Comparison of ENCODE assay signal across 16 mouse cellular contexts in the genomic region with DNA sequence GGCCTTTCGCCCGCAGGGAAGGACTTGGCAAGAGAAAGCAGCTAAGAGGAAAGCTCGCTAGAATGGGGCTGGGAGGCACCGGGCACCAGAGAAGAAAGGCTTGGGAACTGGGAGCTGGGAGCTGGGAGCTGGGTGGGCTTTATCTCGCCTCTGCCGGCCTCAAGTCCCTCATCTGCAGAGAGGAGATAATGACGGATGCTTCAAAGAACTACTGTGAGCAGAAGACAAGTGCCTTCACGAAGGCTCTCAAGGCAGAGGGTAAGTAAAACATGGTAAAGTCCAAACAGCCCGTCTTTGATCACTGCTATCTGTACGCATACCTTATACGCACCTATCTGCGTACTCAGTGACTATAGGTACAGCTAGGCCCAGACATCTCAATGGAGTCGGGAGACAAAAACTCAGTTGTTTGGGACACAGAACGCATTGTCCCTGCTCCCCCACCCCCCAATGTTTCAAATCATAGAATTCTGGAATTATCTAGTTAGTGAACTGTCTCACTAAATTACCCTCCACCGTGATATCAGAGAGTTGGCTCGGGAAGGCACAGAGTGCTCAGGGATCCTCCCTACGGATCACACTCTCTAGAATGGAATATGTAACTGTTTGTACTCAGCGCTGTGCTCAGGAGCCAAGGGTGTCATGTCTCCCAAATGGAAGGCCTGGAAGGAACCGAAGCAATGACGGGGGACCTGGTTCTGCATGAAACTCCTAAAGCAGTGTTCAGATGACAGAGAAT. TPM values are rescaled to one million over a fixed set of nuclear protein-coding genes. Genes with fewer than 3 reads are reported as not detected.
DNase-seq lines count a peak whose midpoint lies in the region; ATAC-seq and TF ChIP-seq lines count a peak whose summit lies in the region.
"Had no signal": no experiment of that assay in that cellular context is flagged by ENCODE, and none has a peak within 500 bp of the region (broad histone marks: within the 10 kb centered on the region; RNA-seq: fewer than 3 reads in every experiment).

No protein-coding gene starts in this region.

- peak; percentile 90 for DNase-seq in heart, embryonic 10.5 days (ENCODE audit: low spot score)
- no peak for DNase-seq in heart, postnatal 36 days
- DNase-seq in stomach, postnatal 0 days (ENCODE audit: low spot score), result no peak
- peak; percentile 92 for DNase-seq in liver, embryonic 13.5 days
- peak; percentile 46 for DNase-seq in testis, postnatal 14 days (ENCODE audit: low spot score)
- no peak for DNase-seq in left cerebral cortex, postnatal 36 days (ENCODE audit: low spot score in 2 of 2)
- DNase-seq in lung, postnatal 4 days, result no peak
- DNase-seq: adrenal gland, adult 8-10 months; B cell, adult 2 months; cerebellum, adult 9-11 months; gastrocnemius, adult 2 months; midbrain, embryonic 14.5 days; right cerebral cortex, postnatal 14 days had no signal

- H3K4me3 ChIP-seq in heart, embryonic 10.5 days, result peak overlapping the region; percentile 22
- no peak overlapping the region for H3K4me3 ChIP-seq in stomach, embryonic 14.5 days (ENCODE audit: low read depth, low read length)
- no peak overlapping the region for H3K4me3 ChIP-seq in stomach, postnatal 0 days (ENCODE audit: low read depth, low read length)
- peak overlapping the region; percentile 44 for H3K4me3 ChIP-seq in liver, embryonic 13.5 days (replicated peaks)
- H3K4me3 ChIP-seq: gastrocnemius, adult 2 months had no signal

- peak; percentile 70; the same call in 1 of the 2 replicates for ATAC-seq in stomach, embryonic 14.5 days (ENCODE audit: insufficient number of reproducible peaks, insufficient read depth, low FRiP score, low read depth)
- ATAC-seq in stomach, postnatal 0 days (ENCODE audit: low FRiP score, low TSS enrichment), result no peak
- peak; percentile 94 for ATAC-seq in liver, embryonic 13.5 days (ENCODE audit: low read depth)
- ATAC-seq: Patski had no signal

- no peak overlapping the region for H3K9ac ChIP-seq in stomach, embryonic 14.5 days (replicated peaks; ENCODE audit: low read depth, low read length)
- no peak overlapping the region for H3K9ac ChIP-seq in stomach, postnatal 0 days (ENCODE audit: low read length)
- H3K9ac ChIP-seq in liver, embryonic 13.5 days, result peak overlapping the region; percentile 69

- H3K27ac ChIP-seq in heart, embryonic 10.5 days, result peak overlapping the region; percentile 70
- H3K27ac ChIP-seq in stomach, embryonic 14.5 days (ENCODE audit: low read length), result no peak overlapping the region
- no peak overlapping the region for H3K27ac ChIP-seq in stomach, postnatal 0 days (replicated peaks)
- H3K27ac ChIP-seq in liver, embryonic 13.5 days, result peak overlapping the region; percentile 99
- H3K27ac ChIP-seq: gastrocnemius, adult 2 months had no signal

- H3K9me3 ChIP-seq in heart, embryonic 10.5 days, result no peaks in the 10 kb centered on the region
- H3K9me3 ChIP-seq in stomach, embryonic 14.5 days (ENCODE audit: control insufficient read depth, low read depth, low read length), result no peaks in the 10 kb centered on the region
- H3K9me3 ChIP-seq in stomach, postnatal 0 days (ENCODE audit: control insufficient read depth, low read length), result no peaks in the 10 kb centered on the region
- no peaks in the 10 kb centered on the region for H3K9me3 ChIP-seq in liver, embryonic 13.5 days (replicated peaks)

- intact Hi-C loops in heart, postnatal 36 days (cut with DNase I), result no loop called here
- intact Hi-C loops in left cerebral cortex, postnatal 36 days (cut with DNase I), result no loop called here

- no peak for TF ChIP-seq CTCF in stomach, postnatal 0 days (IDR thresholded peaks at IDR 0.05; ENCODE audit: low read depth)

- no peaks in the 10 kb centered on the region for H3K27me3 ChIP-seq in heart, embryonic 10.5 days (ENCODE audit: insufficient read depth, poor library complexity, severe bottlenecking)
- no peaks in the 10 kb centered on the region for H3K27me3 ChIP-seq in stomach, embryonic 14.5 days (ENCODE audit: control insufficient read depth, insufficient read depth, low read length)
- no peaks in the 10 kb centered on the region for H3K27me3 ChIP-seq in stomach, postnatal 0 days (ENCODE audit: control insufficient read depth, insufficient read depth, low read length)
- H3K27me3 ChIP-seq in liver, embryonic 13.5 days, result no peaks in the 10 kb centered on the region

- peaks cover 72% of the 10 kb centered on the region for H3K4me1 ChIP-seq in heart, embryonic 10.5 days
- H3K4me1 ChIP-seq in stomach, embryonic 14.5 days (ENCODE audit: control insufficient read depth, insufficient read depth, low read length), result no peaks in the 10 kb centered on the region
- H3K4me1 ChIP-seq in stomach, postnatal 0 days (replicated peaks; ENCODE audit: control insufficient read depth, insufficient read depth), result no peaks in the 10 kb centered on the region
- peaks cover 97% of the 10 kb centered on the region for H3K4me1 ChIP-seq in liver, embryonic 13.5 days (replicated peaks)

- H3K36me3 ChIP-seq in heart, embryonic 10.5 days, result no peaks in the 10 kb centered on the region
- H3K36me3 ChIP-seq in stomach, embryonic 14.5 days (ENCODE audit: control insufficient read depth, insufficient read depth, low read length), result no peaks in the 10 kb centered on the region
- H3K36me3 ChIP-seq in stomach, postnatal 0 days (ENCODE audit: control insufficient read depth, insufficient read depth, low read length), result no peaks in the 10 kb centered on the region
- no peaks in the 10 kb centered on the region for H3K36me3 ChIP-seq in liver, embryonic 13.5 days

- no peak overlapping the region for H3K4me2 ChIP-seq in stomach, embryonic 14.5 days (replicated peaks; ENCODE audit: low read depth, low read length)
- H3K4me2 ChIP-seq in stomach, postnatal 0 days (replicated peaks; ENCODE audit: low read depth), result no peak overlapping the region
- peak overlapping the region; percentile 74 for H3K4me2 ChIP-seq in liver, embryonic 13.5 days

- TF ChIP-seq EP300 in stomach, postnatal 0 days (optimal IDR thresholded peaks at IDR 0.05), result no peak

- WGBS in heart, embryonic 10.5 days, result 29% methylated on average over 20 of the region's 20 CpGs
- WGBS in stomach, embryonic 14.5 days, result 76% methylated on average over 20 of the region's 20 CpGs
- 78% methylated on average over 20 of the region's 20 CpGs for WGBS in stomach, postnatal 0 days
- WGBS in liver, embryonic 13.5 days (ENCODE audit: insufficient replicate concordance), result 25% methylated on average over 20 of the region's 20 CpGs

RNA-seq across cellular contexts. Expression of a gene that starts 36.1 kb away (rescaled TPM):
- polyA plus RNA-seq in heart, embryonic 10.5 days (2016; fragmentation: Nextera tagmentation; extraction: Ambion mirVana), result 44.5 and 50.9 TPM in 2 replicates
- total RNA-seq in heart, postnatal 36 days (2021), result 10 to 100 TPM; 22.2 to 22.7 TPM
- 52.2 and 54.1 TPM in 2 replicates for polyA plus RNA-seq in stomach, embryonic 14.5 days (2014; fragmentation: Nextera tagmentation; extraction: Ambion mirVana)
- polyA plus RNA-seq in stomach, postnatal 0 days (2015; fragmentation: Nextera tagmentation; extraction: Ambion mirVana), result 42.2 and 46.2 TPM in 2 replicates
- polyA plus RNA-seq in liver, embryonic 13.5 days (2015; fragmentation: Nextera tagmentation; extraction: Ambion mirVana), result 29.7 and 34.6 TPM in 2 replicates
- total RNA-seq in left cerebral cortex, postnatal 36 days (2021), result 10 to 100 TPM; 30.8 to 32.3 TPM

RNA-seq across cellular contexts. Expression of a gene that starts 42.4 kb away (rescaled TPM):
- 6.3 and 7.7 TPM in 2 replicates for polyA plus RNA-seq in heart, embryonic 10.5 days (2016; fragmentation: Nextera tagmentation; extraction: Ambion mirVana)
- total RNA-seq in heart, postnatal 36 days (2021), result 10 to 100 TPM; 22.1 to 27.5 TPM
- polyA plus RNA-seq in stomach, embryonic 14.5 days (2014; fragmentation: Nextera tagmentation; extraction: Ambion mirVana), result 1.8 and 2.5 TPM in 2 replicates
- 5.2 and 5.5 TPM in 2 replicates for polyA plus RNA-seq in stomach, postnatal 0 days (2015; fragmentation: Nextera tagmentation; extraction: Ambion mirVana)
- 8.5 and 10.2 TPM in 2 replicates for polyA plus RNA-seq in liver, embryonic 13.5 days (2015; fragmentation: Nextera tagmentation; extraction: Ambion mirVana)
- total RNA-seq in left cerebral cortex, postnatal 36 days (2021), result 10 to 100 TPM; 24.0 to 29.8 TPM
- polyA plus RNA-seq: liver, adult 2 months had no signal

Comparison
In these comparisons a context has a peak if more than half of its experiments do, and no peak if none do; other contexts are left out.
1. DNase-seq: peak in heart, embryonic 10.5 days (single experiment), liver, embryonic 13.5 days (single experiment) and testis, postnatal 14 days (single experiment); none in heart, postnatal 36 days (0 of 2), stomach, postnatal 0 days (single experiment), left cerebral cortex, postnatal 36 days (0 of 2) and lung, postnatal 4 days (0 of 2).
2. H3K27ac ChIP-seq: peak in heart, embryonic 10.5 days (single experiment) and liver, embryonic 13.5 days (single experiment); none in stomach, embryonic 14.5 days (single experiment) and stomach, postnatal 0 days (single experiment).
3. H3K4me3 ChIP-seq: peak in heart, embryonic 10.5 days (single experiment) and liver, embryonic 13.5 days (single experiment); none in stomach, embryonic 14.5 days (single experiment) and stomach, postnatal 0 days (single experiment).